Mouse (Mus musculus) olfactory bulb, adult 2 months (tissue): Measurements from ENCODE around the gene Sycp2. TPM values are rescaled to one million over a fixed set of nuclear protein-coding genes. Genes with fewer than 3 reads are reported as not detected.

Experiments used
- H3K27ac ChIP-seq: fragments of 200-500 bp; 2 replicates; pipeline ENCODE4 v1.5.1; 2012; ENCODE audit warnings: low read depth, low read length; ENCODE audit not compliant: insufficient read depth
- H3K4me1 ChIP-seq: fragments of 200-500 bp; 2 replicates; pipeline ENCODE4 v1.6.1; 2012; ENCODE audit warnings: low read length; ENCODE audit not compliant: control insufficient read depth, insufficient read depth
- H3K4me3 ChIP-seq: fragments of 200-500 bp; 2 replicates; pipeline ENCODE4 v1.5.1; 2012; ENCODE audit warnings: mild to moderate bottlenecking, low read depth, low read length, moderate library complexity; ENCODE audit not compliant: insufficient read depth
- CTCF ChIP-seq: fragments of 200-500 bp; IDR thresholded peaks from 2 replicates; pipeline ENCODE4 v1.5.1; 2012; ENCODE audit warnings: low read depth, mild to moderate bottlenecking, low read length, moderate library complexity; ENCODE audit not compliant: insufficient read depth
- POLR2A ChIP-seq: fragments of 200-500 bp; IDR thresholded peaks from 2 replicates; pipeline ENCODE4 v1.6.1; 2012; ENCODE audit warnings: mild to moderate bottlenecking, low read depth, low read length, moderate library complexity; ENCODE audit not compliant: insufficient read depth
- WGBS: fragments of 180-500 bp; shearing (Covaris S2); methylation state at CpG from one replicate; pipeline ENCODE4 v1.1.7; 2018; 5-methylcytosine and 5-hydroxymethylcytosine counted together
- polyA plus RNA-seq: library from polyadenylated mRNA; stranded (reverse); fragments of >200 nt; gene quantifications from 2 replicates; pipeline ENCODE4 v1.2.4, GENCODE M21; 2012; ENCODE audit warnings: low replicate concordance; ENCODE audit not compliant: missing spikeins, insufficient read depth, insufficient read length

Gene Sycp2
- polyA plus RNA-seq = not detected in 2 replicates

DNA sequence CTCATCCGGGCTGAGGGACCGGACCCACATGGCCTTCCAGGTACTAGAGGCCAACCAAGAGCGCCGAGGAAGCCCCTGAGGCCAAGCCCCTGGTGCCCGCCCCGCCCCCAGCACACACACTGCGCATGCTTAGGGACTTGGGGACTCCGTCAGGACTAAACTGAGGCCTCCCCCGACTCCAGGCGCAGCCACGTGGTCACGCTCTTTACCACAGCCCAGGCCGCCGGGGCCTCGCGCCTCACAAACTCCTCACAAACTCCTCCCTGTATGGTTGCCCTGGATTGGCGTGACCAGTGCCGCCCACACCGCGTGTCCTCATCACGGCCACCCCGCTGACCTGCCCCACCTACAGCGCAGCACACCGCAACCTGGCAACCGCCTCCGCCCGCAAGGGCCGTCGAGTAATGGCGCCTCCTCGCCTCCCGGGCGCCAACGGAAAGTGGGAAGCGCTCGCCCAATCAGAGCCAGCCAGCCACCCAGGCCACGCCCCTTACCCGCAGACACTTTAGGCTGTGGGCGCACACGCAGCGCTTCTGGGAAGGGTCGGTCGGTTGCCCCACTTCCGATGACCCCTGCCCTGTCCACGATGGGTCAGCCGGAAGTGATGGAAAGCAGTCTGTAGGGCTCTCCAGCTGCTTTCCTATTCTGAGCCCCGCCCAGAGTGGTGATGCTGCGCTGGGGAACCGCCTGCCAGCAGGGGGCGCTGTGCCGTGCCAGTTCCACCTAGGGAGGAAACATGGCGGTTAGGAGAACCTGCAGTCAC, at the start of gene Sycp2:
Gene Sycp2 (minus strand): TSS at position 633 of the 763 bp plus-strand sequence.
- Histone ChIP-seq H3K4me3 (no peak within 1 kb of the TSS), H3K27ac (no peak within 1 kb of the TSS), H3K4me1 (0 out of 2 replicates have a peak, but pooled peaks cover 3% of the 10 kb centered on the region)
- 90% methylated on average over 52 of the region's 52 CpGs for WGBS
- TF ChIP-seq CTCF (no peak), POLR2A (no peak)

DNA sequence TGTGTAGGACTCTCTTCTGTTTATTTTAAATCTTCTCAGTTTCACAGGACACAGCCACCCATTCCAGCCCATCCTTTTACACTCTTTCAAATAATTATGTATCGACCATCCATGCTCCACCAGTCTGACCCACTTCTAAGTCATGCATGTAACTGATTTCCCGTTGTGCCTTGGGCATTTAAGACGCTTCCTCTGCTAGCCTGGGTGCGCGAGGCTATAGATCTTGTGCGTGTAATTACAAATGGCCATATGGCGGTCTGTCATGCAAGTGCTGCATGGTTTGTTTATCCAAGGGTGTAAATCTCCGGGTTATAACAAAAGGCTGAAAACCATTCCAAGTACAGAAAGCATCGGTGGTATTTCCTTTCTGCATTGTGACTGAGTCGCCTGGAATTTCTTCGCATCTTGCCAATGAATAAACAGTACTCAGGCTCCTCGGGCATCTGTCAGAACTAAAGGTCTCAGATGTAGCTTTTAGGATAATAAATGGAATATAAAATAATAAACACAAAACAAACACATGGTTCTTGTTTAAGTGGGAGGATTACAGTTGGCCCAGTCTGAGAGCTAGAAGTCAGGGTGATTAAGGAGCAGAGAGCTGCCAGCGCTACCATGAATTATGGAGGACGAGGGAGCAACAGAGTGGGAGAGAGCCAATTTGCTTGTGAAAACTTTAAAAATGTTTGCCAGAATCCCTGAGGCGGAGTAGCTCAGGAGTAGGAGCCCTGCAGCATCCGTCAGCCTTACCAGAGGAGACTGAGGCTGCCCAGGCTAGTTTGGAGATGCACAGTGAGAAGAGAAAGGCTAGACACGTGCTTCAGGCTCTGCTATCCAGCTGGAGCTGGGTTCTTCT, 47.4 kb upstream of the Sycp2 start:
- H3K27ac ChIP-seq = no peak overlapping the region
- H3K4me1 ChIP-seq = peaks cover 5% of the 10 kb centered on the region; the same call in 1 of the 2 replicates
- H3K4me3 ChIP-seq = no peak overlapping the region
- 23% methylated on average over 17 of the region's 17 CpGs for WGBS
- TF ChIP-seq CTCF = no peak

DNA sequence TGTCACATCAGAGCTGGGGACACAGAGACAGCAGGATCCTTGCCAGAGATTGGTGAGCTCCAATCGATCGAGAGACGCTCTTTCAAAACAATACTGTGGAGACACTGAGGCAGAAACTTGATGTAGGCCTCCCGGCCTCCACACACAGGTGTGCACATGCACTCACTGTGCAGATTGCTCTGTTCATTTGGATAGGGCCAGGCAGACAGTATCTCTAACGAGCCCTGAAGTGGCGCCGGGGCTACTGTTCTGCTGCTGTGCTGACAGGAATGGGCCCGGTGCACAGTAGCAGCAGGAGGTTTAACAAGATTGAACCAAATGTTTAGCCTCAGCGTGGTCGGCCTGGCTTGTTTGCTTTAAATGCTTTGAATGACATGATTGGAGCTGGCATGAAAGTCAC, 43.5 kb upstream of the Sycp2 start:
- TF ChIP-seq POLR2A (no peak), CTCF (no peak)
- H3K4me3 ChIP-seq = no peak overlapping the region
- peaks cover 5% of the 10 kb centered on the region; the same call in 1 of the 2 replicates for H3K4me1 ChIP-seq
- 74% methylated on average over 10 of the region's 10 CpGs for WGBS
- no peak overlapping the region for H3K27ac ChIP-seq

DNA sequence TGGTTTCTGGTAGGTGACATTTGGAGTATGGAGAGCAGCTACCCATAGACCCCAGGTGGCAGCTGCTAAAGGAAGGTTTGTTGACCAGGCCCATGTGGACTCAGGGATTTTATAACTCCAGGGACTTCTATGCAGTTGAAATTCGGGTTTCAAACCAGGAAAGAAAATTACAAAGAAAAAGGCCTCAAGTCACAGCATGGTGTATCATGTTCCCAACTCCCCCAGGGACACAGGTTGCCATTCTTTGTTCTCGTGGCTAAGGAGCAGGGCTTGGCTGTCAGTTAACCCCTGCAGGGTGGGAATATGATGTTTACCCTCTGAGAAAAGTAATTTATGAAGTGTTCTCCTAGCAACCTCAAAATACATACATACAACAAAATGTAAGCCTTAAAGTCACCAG, 42.8 kb upstream of the Sycp2 start:
- TF ChIP-seq CTCF (no peak), POLR2A (no peak)
- no peak overlapping the region for H3K4me3 ChIP-seq
- WGBS = 53% methylated on average over 2 of the region's 2 CpGs
- H3K27ac ChIP-seq = no peak overlapping the region
- peaks cover 1% of the 10 kb centered on the region; the same call in 1 of the 2 replicates for H3K4me1 ChIP-seq

DNA sequence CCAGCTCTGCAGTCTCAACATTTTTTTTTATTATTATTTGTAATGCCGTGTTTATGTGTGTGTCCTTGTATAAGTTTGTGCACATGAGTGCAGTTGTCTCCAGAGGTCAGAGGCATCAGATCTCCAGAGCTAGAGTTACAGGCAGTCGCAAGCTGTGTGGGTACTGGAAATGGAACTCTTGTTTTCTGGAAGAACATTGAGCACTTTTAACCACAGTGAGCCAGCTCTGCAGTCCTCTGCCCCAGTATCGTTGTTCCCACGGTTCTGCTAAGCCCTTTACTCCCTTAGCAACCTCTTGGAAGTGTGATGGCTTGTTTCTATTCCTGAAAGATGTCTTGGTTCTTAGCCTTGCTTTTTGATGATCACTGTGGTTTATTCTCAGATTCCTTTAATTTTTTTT, 41.9 kb upstream of the Sycp2 start:
- H3K4me1 ChIP-seq = no peaks in the 10 kb centered on the region
- H3K27ac ChIP-seq = no peak overlapping the region
- TF ChIP-seq POLR2A = no peak
- TF ChIP-seq CTCF = no peak
- WGBS = 64% methylated on average over 4 of the region's 4 CpGs
- no peak overlapping the region for H3K4me3 ChIP-seq

- Histone ChIP-seq H3K4me1 (no peaks in the 10 kb centered on the region), H3K27ac (no peak overlapping the region), H3K4me3 (no peak overlapping the region)
- TF ChIP-seq CTCF = no peak
- TF ChIP-seq POLR2A = no peak
- 54% methylated on average over 9 of the region's 9 CpGs for WGBS
Observed at GRCm38 (mm10) chr2:178437311-178437710, 29.8 kb upstream of the Sycp2 start.

GRCm38 (mm10) chr2:178433903-178434302, 26.4 kb upstream of the Sycp2 start:
- H3K27ac ChIP-seq = no peak overlapping the region
- WGBS = 93% methylated on average over 2 of the region's 2 CpGs
- no peaks in the 10 kb centered on the region for H3K4me1 ChIP-seq
- H3K4me3 ChIP-seq = no peak overlapping the region
- TF ChIP-seq POLR2A = no peak
- no peak for TF ChIP-seq CTCF

GRCm38 (mm10) chr2:178433495-178433894, 26.0 kb upstream of the Sycp2 start:
- H3K27ac ChIP-seq = no peak overlapping the region
- no peaks in the 10 kb centered on the region for H3K4me1 ChIP-seq
- TF ChIP-seq POLR2A (no peak), CTCF (no peak)
- H3K4me3 ChIP-seq = no peak overlapping the region
- 79% methylated on average over 2 of the region's 2 CpGs for WGBS

DNA sequence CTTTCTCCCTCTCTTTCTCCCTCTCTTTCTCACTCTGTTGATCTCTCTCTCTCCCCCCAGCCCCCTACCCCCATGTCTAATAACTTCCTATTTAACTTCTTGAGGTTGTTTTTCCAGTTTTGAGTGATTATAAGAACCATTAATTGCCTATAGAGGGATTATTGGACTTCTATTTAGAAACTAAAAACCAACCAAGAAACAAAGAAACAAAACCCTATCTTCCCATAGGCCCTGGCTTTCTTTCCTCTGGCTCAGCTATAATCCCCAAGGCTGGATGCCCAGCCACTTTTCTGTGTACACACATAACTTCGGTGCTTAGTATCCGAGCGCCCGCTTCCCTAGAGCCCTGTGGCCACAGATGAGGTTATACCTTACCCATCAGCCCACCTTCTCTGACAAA, 22.7 kb upstream of the Sycp2 start, which contains the start of gene Cdh26:
Gene Cdh26 (plus strand): TSS at position 301 of the 400 bp plus-strand sequence.
- 88% methylated on average over 4 of the region's 4 CpGs for WGBS
- Histone ChIP-seq H3K27ac (no peak within 1 kb of the TSS), H3K4me1 (no peaks in the 10 kb centered on the region), H3K4me3 (no peak within 1 kb of the TSS)
- no peak for TF ChIP-seq CTCF
- TF ChIP-seq POLR2A = no peak
